Mouse (Mus musculus) CH12.LX (cell line): Measurements from ENCODE around the gene Slc27a4. TPM values are rescaled to one million over a fixed set of nuclear protein-coding genes. Genes with fewer than 3 reads are reported as not detected.
"Not testable (repeated sequence)": the region's sequence is repeated elsewhere in the genome, so short reads cannot be mapped to it uniquely, and the experiment has no call there.

ENCODE experiments used
- DNase-seq: peaks from one replicate; pipeline ENCODE4 v3.0.0-alpha.2; 2013; ENCODE audit errors: extremely low read depth
- H3K27ac ChIP-seq: 2 replicates; pipeline ENCODE4 v1.5.1; 2012; ENCODE audit warnings: low read depth, mild to moderate bottlenecking, control low read depth, moderate library complexity; ENCODE audit not compliant: insufficient read depth
- H3K27me3 ChIP-seq: replicated peaks from 2 replicates; pipeline ENCODE3; 2012; ENCODE audit warnings: inconsistent platforms
- H3K36me3 ChIP-seq, 2 experiments: replicated peaks in 1 of 2; 2 replicates each; pipeline versions ENCODE3 to v1.6.1; 2012; ENCODE audit warnings: inconsistent platforms in 1 of 2, low read length in 1 of 2, mild to moderate bottlenecking in 1 of 2, mixed read lengths in 1 of 2, moderate library complexity in 1 of 2; ENCODE audit not compliant: control insufficient read depth in 1 of 2, insufficient read depth in 1 of 2
- H3K4me1 ChIP-seq, 2 experiments: 2 replicates each; pipeline ENCODE4 v1.6.1; 2012; ENCODE audit warnings: inconsistent platforms in 1 of 2, moderate library complexity in 1 of 2; ENCODE audit not compliant: insufficient read depth in 2 of 2, control insufficient read depth in 1 of 2
- H3K4me2 ChIP-seq: 2 replicates; pipeline ENCODE4 v1.6.1; 2012; ENCODE audit warnings: low read depth, mild to moderate bottlenecking, control low read depth; ENCODE audit not compliant: poor library complexity, insufficient read depth, severe bottlenecking
- H3K4me3 ChIP-seq, 3 experiments: fragments of 150-350 bp in 1 of 3; sonication (generic) in 1 of 3; replicated peaks in 1 of 3; 2 replicates each; pipeline versions ENCODE3 to v1.5.1; 2011 to 2012; ENCODE audit warnings: low read depth in 2 of 3, low read length in 2 of 3, mild to moderate bottlenecking in 2 of 3, moderate library complexity in 2 of 3, control low read depth in 1 of 3, improper control_type of control experiment in 1 of 3, inconsistent platforms in 1 of 3, mixed read lengths in 1 of 3; ENCODE audit not compliant: poor library complexity in 1 of 3
- H3K79me2 ChIP-seq: replicated peaks from 2 replicates; pipeline ENCODE4 v1.6.1; 2012; ENCODE audit warnings: mild to moderate bottlenecking, moderate library complexity; ENCODE audit not compliant: control insufficient read depth, poor library complexity, insufficient read depth, severe bottlenecking; ENCODE audit errors: extremely low read depth
- H3K9ac ChIP-seq: 2 replicates; pipeline ENCODE4 v1.6.1; 2012; ENCODE audit warnings: low read depth, mild to moderate bottlenecking, control low read depth, moderate library complexity; ENCODE audit not compliant: insufficient read depth
- H3K9me3 ChIP-seq: replicated peaks from 2 replicates; pipeline ENCODE3; 2012; ENCODE audit warnings: low read length, inconsistent platforms, mixed read lengths
- CHD2 ChIP-seq: IDR thresholded peaks from 2 replicates; pipeline ENCODE4 v1.6.1; 2011; ENCODE audit warnings: low read length, improper control_type of control experiment
- E2F4 ChIP-seq: IDR thresholded peaks from 2 replicates; pipeline ENCODE4 v1.6.1; 2011; ENCODE audit warnings: low read depth, low read length, improper control_type of control experiment; ENCODE audit not compliant: insufficient replicate concordance
- GABPA ChIP-seq: IDR thresholded peaks from 2 replicates; pipeline ENCODE4 v1.6.1; 2012; ENCODE audit warnings: low read depth, low read length, improper control_type of control experiment, inconsistent platforms; ENCODE audit not compliant: insufficient replicate concordance
- HCFC1 ChIP-seq: IDR thresholded peaks from 2 replicates; pipeline ENCODE4 v1.6.1; 2012; ENCODE audit warnings: low read depth, mild to moderate bottlenecking, inconsistent platforms, low read length, improper control_type of control experiment
- JUN ChIP-seq: IDR thresholded peaks from 2 replicates; pipeline ENCODE4 v1.6.1; 2011; ENCODE audit warnings: low read depth, mild to moderate bottlenecking, low read length, improper control_type of control experiment, moderate library complexity; ENCODE audit not compliant: insufficient read depth
- KAT2A ChIP-seq: IDR thresholded peaks from 2 replicates; pipeline ENCODE4 v1.6.1; 2012; ENCODE audit warnings: low read length, improper control_type of control experiment, inconsistent platforms; ENCODE audit not compliant: insufficient replicate concordance
- MAX ChIP-seq: IDR thresholded peaks from 2 replicates; pipeline ENCODE4 v1.6.1; 2011; ENCODE audit warnings: low read length, improper control_type of control experiment
- MAZ ChIP-seq: IDR thresholded peaks from 2 replicates; pipeline ENCODE4 v1.6.1; 2012; ENCODE audit warnings: low read depth, mild to moderate bottlenecking, inconsistent platforms, low read length, improper control_type of control experiment, moderate library complexity
- MEF2A ChIP-seq: IDR thresholded peaks from 2 replicates; pipeline ENCODE4 v1.6.1; 2014; ENCODE audit warnings: low read depth, mild to moderate bottlenecking, inconsistent platforms, low read length, improper control_type of control experiment, borderline replicate concordance
- MXI1 ChIP-seq: IDR thresholded peaks from 2 replicates; pipeline ENCODE4 v1.6.1; 2011; ENCODE audit warnings: mild to moderate bottlenecking, low read depth, low read length, improper control_type of control experiment
- NELFE ChIP-seq: IDR thresholded peaks from 2 replicates; pipeline ENCODE4 v1.6.1; 2011; ENCODE audit warnings: low read depth, low read length, improper control_type of control experiment
- NRF1 ChIP-seq: IDR thresholded peaks from 2 replicates; pipeline ENCODE4 v1.6.1; 2014; ENCODE audit warnings: low read depth, mild to moderate bottlenecking, inconsistent platforms, low read length, improper control_type of control experiment, moderate library complexity
- SMC3 ChIP-seq: IDR thresholded peaks from 2 replicates; pipeline ENCODE4 v1.6.1; 2011; ENCODE audit warnings: low read depth, low read length, improper control_type of control experiment
- TBP ChIP-seq: conservative IDR thresholded peaks from 2 replicates; pipeline ENCODE4 v1.6.1; 2011; ENCODE audit warnings: low read depth, low read length, improper control_type of control experiment
- TCF12 ChIP-seq: IDR thresholded peaks from 2 replicates; pipeline ENCODE4 v1.6.1; 2014; ENCODE audit warnings: low read depth, mild to moderate bottlenecking, inconsistent platforms, low read length, improper control_type of control experiment
- UBTF ChIP-seq: IDR thresholded peaks from 2 replicates; pipeline ENCODE4 v1.6.1; 2012; ENCODE audit warnings: low read depth, mild to moderate bottlenecking, inconsistent platforms, low read length, improper control_type of control experiment, moderate library complexity
- USF1 ChIP-seq: IDR thresholded peaks from 2 replicates; pipeline ENCODE4 v1.6.1; 2014; ENCODE audit warnings: low read depth, mild to moderate bottlenecking, inconsistent platforms, low read length, improper control_type of control experiment
- USF2 ChIP-seq: conservative IDR thresholded peaks from 2 replicates; pipeline ENCODE4 v1.6.1; 2011; ENCODE audit warnings: low read depth, low read length, improper control_type of control experiment
- ZMIZ1 ChIP-seq: IDR thresholded peaks from 2 replicates; pipeline ENCODE4 v1.6.1; 2012; ENCODE audit warnings: low read depth, mild to moderate bottlenecking, inconsistent platforms, low read length, improper control_type of control experiment
- ZNF384 ChIP-seq: IDR thresholded peaks from 2 replicates; pipeline ENCODE4 v1.6.1; 2012; ENCODE audit warnings: low read depth, low read length, improper control_type of control experiment, inconsistent platforms
- dilution Hi-C: fragments of 300-500 bp; cut with MboI; formaldehyde crosslinking; loops from 2 replicates; pipeline ENCODE4 v1.14.3; 2020; ENCODE audit warnings: low sequenced_read_pairs; ENCODE audit not compliant: extremely low pct_unique_long_range_greater_than_20kb, extremely low pct_ligation_motif_present
- in situ Hi-C: fragments of 300-500 bp; cut with MboI; formaldehyde crosslinking; loops from 3 replicates; pipeline ENCODE4 v1.14.3; 2019; ENCODE audit warnings: low sequenced_read_pairs, low pct_ligation_motif_present, low pct_unique_long_range_greater_than_20kb, mixed read lengths
- polyA plus RNA-seq: library from polyadenylated mRNA; unstranded; fragments of >175 nt; gene quantifications from 2 replicates; pipeline ENCODE4 v1.2.1, GENCODE M21; 2012; ENCODE audit warnings: low read depth; ENCODE audit not compliant: insufficient read length
- total RNA-seq, 2 experiments: library from RNA; depleted of rRNA; stranded (reverse); fragments of 300-350 nt in 1 of 2; fragments of >200 nt in 1 of 2; gene quantifications; 2 replicates each; pipeline ENCODE4 v1.2.3; 2012 to 2014

Gene Slc27a4
- total and polyA plus RNA-seq, 3 experiments, result 4.7 to 11.3 (median 4.8) TPM

DNA sequence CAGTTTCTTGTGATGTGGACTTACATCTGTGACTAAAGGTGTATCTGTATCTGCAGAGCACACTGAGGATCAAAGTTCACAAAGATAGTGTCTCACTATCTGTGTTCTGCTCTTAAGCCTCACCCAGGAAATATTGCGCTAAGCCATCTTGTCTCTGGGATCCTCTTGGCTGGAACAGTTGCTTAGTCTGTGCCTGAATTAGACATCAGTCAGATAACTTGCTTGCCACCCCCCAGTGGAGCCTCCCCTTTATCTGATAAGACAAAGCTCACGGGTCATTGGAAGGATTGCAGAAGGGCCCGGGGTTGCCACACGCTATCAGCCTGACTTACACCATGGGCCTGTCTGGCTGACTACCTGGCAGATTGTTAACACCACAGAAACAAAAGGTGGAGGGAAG is 29.1 kb upstream of the Slc27a4 start:
- Histone ChIP-seq H3K36me3 (peaks cover 20 to 63% of the 10 kb centered on the region in 2 experiments), H3K9ac (no peak overlapping the region), H3K4me3 (no peak overlapping the region), H3K4me2 (no peak overlapping the region), H3K27me3 (no peaks in the 10 kb centered on the region), H3K79me2 (no peaks in the 10 kb centered on the region), H3K27ac (no peak overlapping the region), H3K9me3 (no peaks in the 10 kb centered on the region), H3K4me1 (no peaks in the 10 kb centered on the region)
- no peak for DNase-seq
- dilution Hi-C loops, result no loop called here
- no peak for TF ChIP-seq UBTF
- TF ChIP-seq HCFC1, result no peak
- no peak for TF ChIP-seq MEF2A
- no peak for TF ChIP-seq E2F4
- no peak for TF ChIP-seq KAT2A
- TF ChIP-seq MAX, result no peak
- no peak for TF ChIP-seq GABPA
- TF ChIP-seq ZNF384, result no peak
- TF ChIP-seq TCF12, result no peak
- TF ChIP-seq USF1, result no peak
- no peak for TF ChIP-seq NELFE
- TF ChIP-seq ZMIZ1, result no peak
- no peak for TF ChIP-seq JUN
- no peak for TF ChIP-seq MAZ
- TF ChIP-seq NRF1, result no peak
- no peak for TF ChIP-seq CHD2
- TF ChIP-seq TBP, result no peak
- no peak for TF ChIP-seq MXI1
- no peak for TF ChIP-seq SMC3
- no peak for TF ChIP-seq USF2
- in situ Hi-C loops, result no loop called here

DNA sequence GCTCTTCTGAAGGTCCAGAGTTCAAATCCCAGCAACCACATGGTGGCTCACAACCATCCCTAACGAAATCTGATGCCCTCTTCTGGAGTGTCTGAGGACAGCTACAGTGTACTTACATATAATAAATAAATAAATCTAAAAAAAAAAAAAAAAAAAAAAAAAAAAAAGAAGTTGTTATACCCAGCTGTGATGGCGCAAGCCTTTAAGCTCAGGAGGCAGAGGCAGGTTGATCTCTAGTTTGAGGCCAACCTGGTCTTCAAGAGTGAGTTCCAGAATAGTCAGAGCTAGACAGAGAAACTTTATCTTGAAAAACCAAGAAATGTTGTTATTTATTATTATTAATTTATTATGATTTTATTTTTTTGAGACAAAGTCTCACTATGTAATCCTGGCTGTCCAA is 21.2 kb upstream of the Slc27a4 start:
- H3K79me2 ChIP-seq, DNase-seq, H3K4me2 ChIP-seq, H3K27me3 ChIP-seq, H3K4me3 ChIP-seq, H3K9ac ChIP-seq, dilution Hi-C loops, H3K27ac ChIP-seq, H3K4me1 ChIP-seq, in situ Hi-C loops: not testable (repeated sequence)
- peaks cover 79 to 95% of the 10 kb centered on the region in 2 experiments for H3K36me3 ChIP-seq
- peaks cover 16% of the 10 kb centered on the region for H3K9me3 ChIP-seq
- TF ChIP-seq ZNF384, result 0 out of 2 replicates have a peak, but pooled peaks have one; percentile 31
